Mouse (Mus musculus): Measurements from ENCODE around the gene Onecut3. TPM values are rescaled to one million over a fixed set of nuclear protein-coding genes. Genes with fewer than 3 reads are reported as not detected.

The Onecut3 gene
- polyA plus RNA-seq, 1 experiment from 2014 or later, result not detected

- no peak overlapping the region for H3K27ac ChIP-seq (ENCODE audit: low read length)
- no peaks in the 10 kb centered on the region for H3K9me3 ChIP-seq (replicated peaks; ENCODE audit: control insufficient read depth, low read length)
- H3K27me3 ChIP-seq (ENCODE audit: control insufficient read depth, insufficient read depth, low read length), result peaks cover 96% of the 10 kb centered on the region
- peaks cover 12% of the 10 kb centered on the region for H3K4me1 ChIP-seq (ENCODE audit: control insufficient read depth, insufficient read depth, low read length)
- peak overlapping the region; percentile 51 for H3K4me3 ChIP-seq (ENCODE audit: low read length)
- 0% methylated on average over 34 of the region's 35 CpGs for WGBS
- ATAC-seq (replicated peaks; ENCODE audit: extremely low read depth, insufficient read depth, low FRiP score), result no peak
- no peaks in the 10 kb centered on the region for H3K36me3 ChIP-seq (ENCODE audit: control insufficient read depth, insufficient read depth)
- no peak overlapping the region for H3K9ac ChIP-seq (ENCODE audit: low read length)
- H3K4me2 ChIP-seq (ENCODE audit: low read depth, low read length), result peak overlapping the region; percentile 87
These were observed 1.3 kb downstream of the Onecut3 start for GRCm38 (mm10) chr10:80495901-80496300.

- no peak for ATAC-seq (replicated peaks; ENCODE audit: extremely low read depth, insufficient read depth, low FRiP score)
- peaks cover 12% of the 10 kb centered on the region for H3K4me1 ChIP-seq (ENCODE audit: control insufficient read depth, insufficient read depth, low read length)
- H3K27ac ChIP-seq (ENCODE audit: low read length), result no peak overlapping the region
- WGBS, result 1% methylated on average over 20 of the region's 20 CpGs
- H3K4me3 ChIP-seq (ENCODE audit: low read length), result peak overlapping the region; percentile 51
- H3K9me3 ChIP-seq (replicated peaks; ENCODE audit: control insufficient read depth, low read length), result no peaks in the 10 kb centered on the region
- peaks cover 95% of the 10 kb centered on the region for H3K27me3 ChIP-seq (ENCODE audit: control insufficient read depth, insufficient read depth, low read length)
- no peaks in the 10 kb centered on the region for H3K36me3 ChIP-seq (ENCODE audit: control insufficient read depth, insufficient read depth)
- H3K4me2 ChIP-seq (ENCODE audit: low read depth, low read length), result no peak overlapping the region
- no peak overlapping the region for H3K9ac ChIP-seq (ENCODE audit: low read length)
These were observed 1.8 kb downstream of the Onecut3 start for GRCm38 (mm10) chr10:80496421-80496820.

GRCm38 (mm10) chr10:80502291-80502690 lies 7.7 kb downstream of the Onecut3 start:
- no peak overlapping the region for H3K4me2 ChIP-seq (ENCODE audit: low read depth, low read length)
- WGBS, result 3% methylated on average over 7 of the region's 7 CpGs
- H3K9ac ChIP-seq (ENCODE audit: low read length), result no peak overlapping the region
- H3K36me3 ChIP-seq (ENCODE audit: control insufficient read depth, insufficient read depth), result no peaks in the 10 kb centered on the region
- peaks cover 7% of the 10 kb centered on the region for H3K4me1 ChIP-seq (ENCODE audit: control insufficient read depth, insufficient read depth, low read length)
- no peaks in the 10 kb centered on the region for H3K9me3 ChIP-seq (replicated peaks; ENCODE audit: control insufficient read depth, low read length)
- H3K27ac ChIP-seq (ENCODE audit: low read length), result no peak overlapping the region
- no peak for ATAC-seq (replicated peaks; ENCODE audit: extremely low read depth, insufficient read depth, low FRiP score)
- no peak overlapping the region for H3K4me3 ChIP-seq (ENCODE audit: low read length)
- peaks cover 83% of the 10 kb centered on the region for H3K27me3 ChIP-seq (ENCODE audit: control insufficient read depth, insufficient read depth, low read length)

GRCm38 (mm10) chr10:80502819-80503314 lies 8.2 kb downstream of the Onecut3 start:
- Histone ChIP-seq H3K4me3 (ENCODE audit: low read length) (no peak overlapping the region), H3K27me3 (ENCODE audit: control insufficient read depth, insufficient read depth, low read length) (peaks cover 81% of the 10 kb centered on the region), H3K27ac (ENCODE audit: low read length) (no peak overlapping the region), H3K9me3 (replicated peaks; ENCODE audit: control insufficient read depth, low read length) (no peaks in the 10 kb centered on the region), H3K9ac (ENCODE audit: low read length) (no peak overlapping the region), H3K4me1 (ENCODE audit: control insufficient read depth, insufficient read depth, low read length) (peaks cover 7% of the 10 kb centered on the region), H3K36me3 (ENCODE audit: control insufficient read depth, insufficient read depth) (no peaks in the 10 kb centered on the region), H3K4me2 (ENCODE audit: low read depth, low read length) (no peak overlapping the region)
- ATAC-seq (replicated peaks; ENCODE audit: extremely low read depth, insufficient read depth, low FRiP score), result no peak
- 8% methylated on average over 22 of the region's 22 CpGs for WGBS

- Histone ChIP-seq H3K27me3 (ENCODE audit: control insufficient read depth, insufficient read depth, low read length) (peaks cover 73% of the 10 kb centered on the region), H3K36me3 (ENCODE audit: control insufficient read depth, insufficient read depth) (no peaks in the 10 kb centered on the region), H3K4me3 (ENCODE audit: low read length) (peak overlapping the region; percentile 21; the same call in 1 of the 2 replicates), H3K27ac (ENCODE audit: low read length) (no peak overlapping the region), H3K9me3 (replicated peaks; ENCODE audit: control insufficient read depth, low read length) (no peaks in the 10 kb centered on the region), H3K4me2 (ENCODE audit: low read depth, low read length) (peak overlapping the region; percentile 42), H3K4me1 (ENCODE audit: control insufficient read depth, insufficient read depth, low read length) (peaks cover 7% of the 10 kb centered on the region), H3K9ac (ENCODE audit: low read length) (peak overlapping the region; percentile 34; the same call in 1 of the 2 replicates)
- WGBS, result 2% methylated on average over 27 of the region's 27 CpGs
- peak; percentile 63; the same call in 1 of the 2 replicates for ATAC-seq (replicated peaks; ENCODE audit: extremely low read depth, insufficient read depth, low FRiP score)
These were observed 9.1 kb downstream of the Onecut3 start for GRCm38 (mm10) chr10:80503599-80504220.

- WGBS, result 5% methylated on average over 9 of the region's 9 CpGs
- no peak overlapping the region for H3K9ac ChIP-seq (ENCODE audit: low read length)
These were observed 10.1 kb downstream of the Onecut3 start for GRCm38 (mm10) chr10:80504724-80505123.

GRCm38 (mm10) chr10:80506222-80506621 lies 11.6 kb downstream of the Onecut3 start:
- no peak overlapping the region for H3K27ac ChIP-seq (ENCODE audit: low read length)
- no peak overlapping the region for H3K4me3 ChIP-seq (ENCODE audit: low read length)
- peaks cover 54% of the 10 kb centered on the region for H3K27me3 ChIP-seq (ENCODE audit: control insufficient read depth, insufficient read depth, low read length)
- H3K4me1 ChIP-seq (ENCODE audit: control insufficient read depth, insufficient read depth, low read length), result peaks cover 11% of the 10 kb centered on the region
- no peak overlapping the region for H3K4me2 ChIP-seq (ENCODE audit: low read depth, low read length)
- WGBS, result under 1% methylated on average over 11 of the region's 11 CpGs
- no peaks in the 10 kb centered on the region for H3K9me3 ChIP-seq (replicated peaks; ENCODE audit: control insufficient read depth, low read length)
- no peaks in the 10 kb centered on the region for H3K36me3 ChIP-seq (ENCODE audit: control insufficient read depth, insufficient read depth)
- ATAC-seq (replicated peaks; ENCODE audit: extremely low read depth, insufficient read depth, low FRiP score), result peak; percentile 24; the same call in 1 of the 2 replicates
- no peak overlapping the region for H3K9ac ChIP-seq (ENCODE audit: low read length)

More at GRCm38 (mm10) chr10:80504724-80505123, 10.1 kb downstream of the Onecut3 start:
- peaks cover 8% of the 10 kb centered on the region for H3K4me1 ChIP-seq (ENCODE audit: control insufficient read depth, insufficient read depth, low read length)
- no peak for ATAC-seq (replicated peaks; ENCODE audit: extremely low read depth, insufficient read depth, low FRiP score)
- H3K27ac ChIP-seq (ENCODE audit: low read length), result no peak overlapping the region
- H3K36me3 ChIP-seq (ENCODE audit: control insufficient read depth, insufficient read depth), result no peaks in the 10 kb centered on the region
- H3K4me2 ChIP-seq (ENCODE audit: low read depth, low read length), result no peak overlapping the region
- H3K27me3 ChIP-seq (ENCODE audit: control insufficient read depth, insufficient read depth, low read length), result peaks cover 67% of the 10 kb centered on the region
- H3K4me3 ChIP-seq (ENCODE audit: low read length), result no peak overlapping the region
- H3K9me3 ChIP-seq (replicated peaks; ENCODE audit: control insufficient read depth, low read length), result no peaks in the 10 kb centered on the region

GRCm38 (mm10) chr10:80509412-80510272 lies 15.0 kb downstream of the Onecut3 start:
- 7% methylated on average over 20 of the region's 20 CpGs for WGBS
- Histone ChIP-seq H3K4me3 (ENCODE audit: low read length) (peak overlapping the region; percentile 58), H3K9me3 (replicated peaks; ENCODE audit: control insufficient read depth, low read length) (no peaks in the 10 kb centered on the region), H3K4me1 (ENCODE audit: control insufficient read depth, insufficient read depth, low read length) (peaks cover 5% of the 10 kb centered on the region; the same call in 1 of the 2 replicates), H3K9ac (ENCODE audit: low read length) (peak overlapping the region; percentile 77), H3K36me3 (ENCODE audit: control insufficient read depth, insufficient read depth) (no peaks in the 10 kb centered on the region), H3K27me3 (ENCODE audit: control insufficient read depth, insufficient read depth, low read length) (peaks cover 51% of the 10 kb centered on the region), H3K27ac (ENCODE audit: low read length) (no peak overlapping the region), H3K4me2 (ENCODE audit: low read depth, low read length) (peak overlapping the region; percentile 91)
- peak; percentile 44; the same call in 1 of the 2 replicates for ATAC-seq (replicated peaks; ENCODE audit: extremely low read depth, insufficient read depth, low FRiP score)

GRCm38 (mm10) chr10:80510273-80510660 lies 15.6 kb downstream of the Onecut3 start:
- no peak overlapping the region for H3K27ac ChIP-seq (ENCODE audit: low read length)
- H3K4me1 ChIP-seq (ENCODE audit: control insufficient read depth, insufficient read depth, low read length), result peaks cover 5% of the 10 kb centered on the region; the same call in 1 of the 2 replicates
- no peak overlapping the region for H3K9ac ChIP-seq (ENCODE audit: low read length)
- no peak overlapping the region for H3K4me2 ChIP-seq (ENCODE audit: low read depth, low read length)
- WGBS, result 53% methylated on average over 10 of the region's 10 CpGs
- no peaks in the 10 kb centered on the region for H3K36me3 ChIP-seq (ENCODE audit: control insufficient read depth, insufficient read depth)
- no peak for ATAC-seq (replicated peaks; ENCODE audit: extremely low read depth, insufficient read depth, low FRiP score)
- no peaks in the 10 kb centered on the region for H3K9me3 ChIP-seq (replicated peaks; ENCODE audit: control insufficient read depth, low read length)
- no peak overlapping the region for H3K4me3 ChIP-seq (ENCODE audit: low read length)
- peaks cover 53% of the 10 kb centered on the region for H3K27me3 ChIP-seq (ENCODE audit: control insufficient read depth, insufficient read depth, low read length)

Data from heart, embryonic 16.5 days (tissue).